Mouse (Mus musculus) spleen, embryonic (tissue): ENCODE results near the gene Ryr3.

Source experiments
- CTCF ChIA-PET: fragments of 350-600 bp; sonication (Branson Sonifier 250); formaldehyde crosslinking; loops from one replicate; lab custom pipeline; 2022; lab: Charles Lee

Ryr3 gene

DNA sequence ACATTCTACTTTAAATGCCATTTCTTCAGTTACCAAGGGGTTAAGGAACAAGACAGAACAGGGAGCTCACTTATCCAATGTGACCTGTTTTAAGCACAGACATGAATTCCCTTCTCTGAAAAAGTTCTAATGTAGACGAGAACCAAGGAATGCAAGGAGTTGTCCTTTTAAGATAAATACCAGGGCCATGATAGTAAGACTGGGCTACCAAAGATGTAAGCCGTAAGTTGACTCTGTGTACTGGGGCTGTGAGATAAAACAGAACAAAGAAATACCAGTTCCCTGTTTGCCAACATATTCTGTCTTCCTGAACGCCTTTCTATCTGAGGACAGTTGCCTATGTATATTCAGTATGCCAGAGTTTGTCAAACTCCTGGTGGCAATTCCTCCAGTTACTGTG lies 547.4 kb downstream of the Ryr3 start:
- CTCF ChIA-PET, result no interaction called here

DNA sequence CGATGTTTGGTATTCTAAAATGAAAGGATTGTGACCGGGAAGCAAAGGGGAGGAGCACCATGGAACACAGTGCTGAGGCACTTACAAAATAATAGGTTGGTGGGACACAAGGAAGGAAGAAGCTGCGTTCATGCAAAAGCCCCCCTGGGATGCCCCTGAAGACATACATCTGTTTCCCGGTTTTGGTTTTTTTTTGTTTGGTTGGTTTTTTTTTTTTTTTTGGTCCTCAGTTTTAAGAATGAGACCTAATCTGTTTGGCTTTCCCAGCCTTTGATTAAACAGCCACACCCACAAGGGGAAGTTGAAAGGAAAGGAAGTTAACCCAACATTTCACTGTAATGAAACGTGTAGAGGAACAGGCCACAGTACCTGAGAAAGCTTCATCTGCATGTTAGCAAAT lies 560.8 kb downstream of the Ryr3 start:
- CTCF ChIA-PET, result interaction anchor here (0.5 to 0.6 kb wide), 2 partner anchors 16 to 31 kb away, joined by 3 to 8 read pairs; no protein-coding TSS in a partner anchor

DNA sequence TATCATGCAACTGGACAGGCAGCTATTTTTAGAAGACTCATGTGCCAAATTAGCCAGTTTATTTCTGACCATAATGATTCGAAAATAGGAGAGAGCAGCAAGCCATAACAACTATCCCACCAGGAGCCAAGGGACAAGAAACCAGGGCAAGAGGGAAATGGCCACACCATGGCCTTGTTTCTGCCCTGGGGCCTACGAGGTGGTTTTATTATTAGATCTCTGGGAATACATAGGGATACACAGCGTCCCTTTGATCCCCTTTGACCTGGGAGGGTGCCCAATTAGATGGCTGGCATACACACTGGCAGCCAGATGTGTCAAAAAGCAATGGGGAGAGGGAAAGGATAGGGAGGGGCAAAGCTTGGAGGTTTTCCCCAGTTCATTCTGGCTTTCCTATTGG lies 563.1 kb downstream of the Ryr3 start:
- CTCF ChIA-PET, result no interaction called here

DNA sequence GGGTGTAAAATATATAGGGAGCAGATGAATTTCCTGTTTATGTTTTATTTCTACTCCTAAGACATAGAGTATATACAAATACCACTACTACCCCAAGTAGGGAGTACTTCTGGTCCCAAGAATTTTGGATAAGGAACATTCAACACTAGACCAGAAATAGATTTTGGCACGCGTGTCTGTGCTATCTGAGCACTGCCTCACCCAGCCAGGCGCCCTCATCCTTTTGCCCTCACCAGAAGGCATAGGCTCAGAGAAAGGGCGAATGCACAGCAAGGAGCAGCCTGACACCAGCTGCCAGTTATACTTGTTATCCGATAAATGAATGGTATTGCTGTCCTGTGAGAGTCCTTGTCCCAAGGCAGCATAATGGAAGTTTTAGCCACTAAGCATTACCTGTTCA lies 579.7 kb downstream of the Ryr3 start:
- CTCF ChIA-PET, result no interaction called here

DNA sequence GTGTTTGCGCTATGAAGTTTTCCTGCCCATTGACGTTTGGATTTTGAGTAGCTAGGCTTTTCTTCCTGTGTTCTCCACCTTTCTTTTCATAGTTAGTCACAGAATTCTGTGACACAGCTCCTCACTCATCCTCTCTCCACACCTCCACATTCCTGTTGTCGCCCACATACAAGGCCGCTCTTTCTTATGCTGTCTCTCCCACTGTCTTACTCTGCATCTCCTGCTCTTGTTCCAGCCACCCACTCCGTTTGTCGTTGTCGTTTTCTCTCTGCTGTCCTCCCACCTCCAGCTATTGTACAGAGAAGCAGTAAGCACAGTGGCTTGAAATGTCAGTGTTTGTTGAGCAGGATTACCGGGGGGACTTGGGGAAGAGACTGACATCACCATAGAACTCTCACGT lies 584.4 kb downstream of the Ryr3 start:
- CTCF ChIA-PET, result no interaction called here

DNA sequence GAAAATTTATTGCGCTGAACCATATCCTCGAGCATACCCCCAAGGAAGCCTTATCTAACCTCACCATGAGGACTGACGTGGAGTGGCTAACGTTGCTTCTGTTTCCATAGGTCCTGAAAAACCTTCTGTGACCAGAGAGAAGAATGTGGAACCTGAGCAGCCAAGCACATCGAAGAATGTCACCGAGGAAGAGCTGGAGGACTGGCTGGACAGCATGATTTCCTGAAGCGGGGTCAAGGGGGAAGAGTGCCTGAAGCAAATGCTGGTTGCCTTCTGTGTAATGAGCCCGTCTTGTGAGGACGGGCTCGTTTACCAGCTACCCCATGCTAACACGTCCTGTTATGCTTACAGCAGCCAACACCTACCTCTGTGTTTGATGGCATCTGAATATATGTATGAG lies 586.2 kb downstream of the Ryr3 start:
- CTCF ChIA-PET, result no interaction called here

DNA sequence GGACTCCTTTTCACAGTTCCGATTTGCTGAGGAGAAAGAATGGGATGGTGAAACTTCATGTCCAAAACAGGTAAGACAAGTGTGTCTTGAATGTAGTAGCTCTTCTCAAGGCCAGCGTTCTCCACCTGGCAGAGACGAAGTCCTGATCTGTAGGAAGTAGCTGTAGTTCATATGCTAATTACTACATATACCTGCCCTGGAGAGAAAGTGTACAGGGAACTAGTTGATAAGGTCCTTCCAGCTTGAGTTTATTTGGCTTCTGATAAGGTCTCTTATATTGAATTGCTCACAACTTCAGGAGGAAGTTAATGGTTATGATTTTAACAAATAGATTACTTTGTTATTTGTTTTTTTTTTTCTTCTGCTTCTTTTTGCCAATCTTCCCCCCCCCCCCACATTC lies 591.7 kb downstream of the Ryr3 start:
- CTCF ChIA-PET, result interaction anchor here (0.7 kb wide), 1 partner anchor 31 kb away, joined by 8 read pairs; no protein-coding TSS in a partner anchor

DNA sequence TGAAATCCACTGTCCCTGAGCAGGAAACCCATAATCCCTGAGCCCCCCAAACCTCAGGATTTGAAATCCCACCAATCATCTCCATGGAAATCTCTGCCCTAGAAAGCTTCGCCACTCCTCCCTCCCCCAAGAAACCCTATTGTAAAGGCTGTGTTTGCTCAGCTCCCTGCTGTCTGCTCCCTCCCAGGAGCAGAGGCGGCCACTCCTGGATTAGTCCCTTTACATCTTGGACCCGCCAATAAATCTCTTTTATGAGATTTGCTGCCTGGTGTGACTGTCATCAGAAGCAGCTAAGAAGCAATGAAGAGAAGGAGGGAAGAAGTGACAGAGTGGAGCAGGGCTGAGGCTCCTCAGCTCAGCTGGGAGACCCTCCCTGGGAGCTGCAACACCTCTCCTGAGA lies 599.7 kb downstream of the Ryr3 start:
- CTCF ChIA-PET, result no interaction called here

DNA sequence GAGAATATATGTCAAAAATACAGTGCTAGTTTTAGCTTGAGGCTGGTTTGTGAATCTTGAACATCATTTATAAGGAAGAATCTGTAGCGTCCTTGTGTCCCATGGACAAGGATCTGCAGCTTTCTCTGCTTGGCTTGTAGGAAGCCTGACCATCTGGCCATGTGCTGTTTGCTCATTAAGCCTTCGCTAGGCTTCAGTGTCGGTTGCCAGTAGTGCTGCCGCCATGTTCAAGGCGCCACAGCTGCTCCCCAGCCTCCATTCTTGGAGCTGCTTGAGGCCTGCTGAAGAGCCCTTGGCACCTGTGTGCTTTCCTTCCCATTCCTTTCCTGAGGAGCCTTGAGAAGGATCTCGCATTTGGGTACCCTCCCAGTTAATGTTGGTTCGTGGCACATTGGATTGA lies 602.5 kb downstream of the Ryr3 start:
- CTCF ChIA-PET, result no interaction called here

DNA sequence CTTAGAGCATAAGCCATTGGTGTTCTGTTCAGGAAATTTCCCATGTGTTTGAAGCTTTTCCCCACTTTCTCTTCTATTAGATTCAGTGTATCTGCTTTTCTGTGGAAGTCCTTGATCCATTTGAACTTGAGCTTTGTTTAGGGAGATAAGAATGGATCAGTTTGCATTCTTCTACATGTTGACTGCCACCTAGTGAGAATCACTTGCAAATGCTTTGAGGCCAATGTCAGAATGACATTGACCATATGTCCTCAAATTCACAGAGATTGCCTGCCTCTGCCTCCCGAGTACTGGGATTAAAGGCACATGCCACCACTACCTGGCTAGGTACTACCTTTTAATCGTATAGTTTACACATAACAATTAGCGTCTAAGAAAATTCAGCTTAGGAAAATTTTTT lies 604.3 kb downstream of the Ryr3 start:
- CTCF ChIA-PET, result interaction anchor here (0.7 kb wide), 2 partner anchors 27 to 99 kb away, joined by 3 to 4 read pairs; no protein-coding TSS in a partner anchor

DNA sequence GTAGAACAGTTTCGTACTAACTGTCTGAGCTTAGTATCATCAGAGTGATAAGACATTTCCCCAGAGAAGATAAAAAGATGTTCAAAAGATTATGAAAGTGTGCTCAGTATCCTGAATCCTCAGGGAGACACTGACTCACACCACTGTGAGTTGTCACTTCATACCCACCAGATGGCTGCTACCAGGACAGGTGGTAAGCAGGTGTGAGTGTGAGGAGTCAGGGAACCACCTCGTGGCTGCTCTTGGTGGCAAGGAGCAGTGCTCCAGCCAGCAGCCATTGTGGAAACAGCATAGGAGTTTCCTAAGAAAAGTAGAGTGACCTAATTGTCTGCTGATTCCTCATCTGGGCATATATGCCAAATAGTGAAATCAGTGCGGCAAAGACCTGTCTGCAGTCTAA lies 610.4 kb downstream of the Ryr3 start:
- CTCF ChIA-PET, result no interaction called here

DNA sequence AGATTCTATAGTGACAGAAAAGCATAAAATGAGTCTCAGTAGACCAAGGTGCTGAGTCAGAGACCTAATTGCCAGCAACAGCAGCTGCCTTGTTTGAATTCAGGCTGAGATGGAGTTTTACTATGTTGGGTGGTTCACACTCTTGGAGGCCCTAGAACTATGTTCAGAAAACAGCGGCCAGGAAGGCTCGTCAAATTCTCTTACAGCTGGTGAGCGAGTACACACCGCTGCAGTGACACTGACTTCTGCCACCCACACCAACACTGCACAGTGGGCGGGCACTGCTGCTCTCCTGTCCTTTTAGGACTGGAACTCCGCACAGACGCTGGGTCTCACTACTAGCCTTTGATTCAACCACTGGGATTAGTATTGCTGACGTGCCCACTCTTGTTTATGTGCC lies 614.4 kb downstream of the Ryr3 start:
- CTCF ChIA-PET, result no interaction called here

DNA sequence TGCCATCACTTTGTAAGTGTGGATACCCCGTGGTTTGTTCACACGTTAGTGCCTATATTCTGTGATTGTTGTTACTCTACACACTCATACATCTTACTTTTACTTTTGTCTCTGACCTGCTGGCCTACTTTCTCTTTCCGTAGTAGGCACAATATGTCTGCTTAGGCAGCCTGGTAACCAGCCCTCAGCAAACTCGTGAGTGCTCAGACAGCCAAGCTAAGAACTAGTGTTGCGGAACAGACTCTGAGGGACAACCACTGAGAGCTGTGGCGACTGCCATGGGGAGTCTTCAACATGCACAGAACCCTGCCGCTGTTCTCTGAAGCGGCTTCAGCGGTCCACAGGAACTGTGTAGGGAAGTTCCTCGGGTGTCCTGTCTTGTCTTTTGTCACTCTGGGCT lies 616.7 kb downstream of the Ryr3 start:
- CTCF ChIA-PET, result no interaction called here

DNA sequence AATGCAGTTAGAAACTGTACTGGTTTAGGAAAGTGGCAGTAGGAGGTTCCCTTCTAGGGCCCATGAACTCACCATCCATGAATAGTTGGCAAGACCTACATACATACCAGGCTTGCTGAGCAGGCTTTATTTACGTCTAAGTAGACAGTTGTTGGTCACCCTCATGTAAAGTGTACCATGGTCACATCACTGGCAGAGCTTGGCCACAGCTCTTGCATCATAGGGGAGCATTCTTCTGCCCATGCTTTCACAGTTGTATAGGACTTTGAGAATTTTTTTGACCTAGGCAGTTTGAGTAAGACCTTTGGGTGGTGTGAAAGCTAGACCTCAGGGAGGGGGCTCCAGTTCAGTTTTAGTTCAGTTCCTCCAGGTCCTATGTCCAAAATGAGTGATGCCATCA lies 619.8 kb downstream of the Ryr3 start:
- CTCF ChIA-PET, result no interaction called here

DNA sequence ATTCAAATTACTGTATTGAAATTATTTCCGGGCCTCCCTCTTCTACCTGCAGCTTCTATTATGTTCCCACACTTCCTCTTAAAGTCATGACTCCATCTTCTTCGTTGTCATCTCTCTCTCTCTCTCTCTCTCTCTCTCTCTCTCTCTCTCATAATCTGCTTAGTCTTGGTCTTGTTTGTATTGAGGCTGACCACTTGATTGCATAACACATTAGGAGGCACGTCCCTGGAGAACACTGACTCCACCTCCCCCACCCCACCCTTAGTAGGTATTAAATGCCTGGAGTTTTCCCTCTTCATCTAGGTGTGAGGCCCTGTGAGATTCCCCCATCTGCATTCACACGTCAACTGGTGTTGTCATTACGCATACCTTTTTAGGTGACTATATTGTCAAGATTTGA lies 620.5 kb downstream of the Ryr3 start:
- CTCF ChIA-PET, result no interaction called here

DNA sequence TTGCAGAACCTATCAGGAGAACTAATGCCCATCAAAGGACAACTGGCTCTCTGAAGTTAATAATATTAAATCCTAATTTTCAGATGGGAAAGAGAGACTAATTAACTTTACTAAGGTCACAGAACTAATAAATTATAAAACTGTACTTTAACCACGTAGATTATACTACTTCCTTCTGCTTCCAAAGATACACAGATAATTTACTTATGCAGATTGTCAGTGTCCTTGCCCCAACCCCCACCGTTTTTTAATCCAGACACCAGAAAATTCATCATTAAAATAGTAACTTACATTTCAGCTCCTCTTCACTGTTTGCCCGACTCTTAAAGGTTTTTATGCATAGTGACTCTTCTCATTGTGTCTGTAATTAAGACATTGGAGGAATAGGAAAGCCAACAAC lies 621.1 kb downstream of the Ryr3 start:
- CTCF ChIA-PET, result no interaction called here

DNA sequence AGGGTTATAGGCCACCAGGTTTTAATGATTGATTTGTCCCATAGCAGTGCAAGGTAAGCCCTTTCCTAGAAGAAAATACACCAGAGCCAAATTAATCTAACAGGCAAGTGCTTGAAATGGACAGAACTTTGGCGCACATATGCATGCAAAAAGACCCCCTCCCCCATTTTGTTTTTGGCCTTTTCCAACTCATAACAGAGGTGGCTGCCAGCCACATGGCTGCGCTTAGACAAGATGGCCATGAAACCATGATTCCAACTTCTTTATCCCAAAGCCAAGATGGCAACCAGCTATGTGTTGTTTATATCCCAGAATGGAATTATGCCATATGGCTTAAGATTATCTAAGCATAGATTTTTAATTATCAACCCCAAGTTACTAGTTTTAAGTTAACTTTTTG lies 623.1 kb downstream of the Ryr3 start:
- CTCF ChIA-PET, result no interaction called here

DNA sequence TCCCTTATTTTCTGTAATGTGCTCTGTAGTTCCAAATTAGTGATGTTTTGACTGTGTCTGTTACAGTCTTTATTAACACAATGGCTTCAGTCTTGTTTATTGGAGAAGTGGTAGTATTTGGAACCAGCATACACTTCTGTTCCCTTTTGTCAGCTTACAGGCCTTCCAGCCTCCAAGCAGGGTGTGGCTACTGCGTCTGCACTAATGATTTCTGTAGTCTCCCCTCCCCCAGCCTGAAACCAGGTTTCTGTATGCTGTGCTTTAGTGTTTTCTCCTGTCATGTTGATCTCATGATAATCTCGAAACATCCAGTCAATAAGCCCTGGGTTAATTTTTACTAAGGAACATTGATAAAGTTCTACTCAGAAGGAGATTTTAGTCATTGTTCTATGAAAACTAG lies 623.6 kb downstream of the Ryr3 start:
- CTCF ChIA-PET, result no interaction called here

DNA sequence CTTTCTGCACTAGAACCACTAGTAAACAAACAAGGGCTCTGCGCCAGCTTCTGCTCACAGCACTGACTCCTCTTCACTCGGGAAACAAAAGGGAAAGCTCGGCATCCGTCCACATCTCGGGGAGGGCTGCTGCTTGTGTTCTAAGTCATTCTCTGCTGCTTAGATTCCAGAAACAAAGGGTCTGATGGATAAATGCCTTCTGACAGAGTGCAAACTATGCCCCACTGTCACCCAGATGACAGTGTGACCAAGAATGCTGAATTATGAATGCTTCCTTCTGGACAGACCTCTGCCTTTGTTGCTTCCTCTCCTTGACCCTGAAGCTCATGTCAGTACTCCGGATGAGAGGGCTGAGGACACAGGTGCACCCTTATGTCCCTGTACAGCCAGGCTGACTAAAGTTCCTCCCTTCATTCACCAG lies 625.4 kb downstream of the Ryr3 start:
- CTCF ChIA-PET, result no interaction called here

DNA sequence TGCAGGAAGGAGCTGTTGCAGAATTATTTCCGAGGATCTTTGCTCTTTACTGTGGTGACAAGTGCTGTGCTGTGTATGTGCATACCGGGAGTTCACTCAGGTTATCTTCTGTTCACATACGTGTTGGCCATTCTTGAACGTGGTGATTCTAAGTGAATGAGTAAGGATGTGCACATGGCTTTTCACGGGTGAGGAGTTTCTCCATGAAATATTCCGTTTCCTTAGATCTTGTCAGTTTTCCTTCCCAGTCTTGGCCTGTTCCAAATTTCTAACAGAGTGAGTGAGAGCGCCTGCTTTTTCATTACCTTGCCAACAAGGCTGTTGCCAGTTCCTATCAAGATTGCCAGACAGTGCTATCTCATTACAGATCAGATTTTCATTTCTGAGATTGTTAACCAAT lies 625.9 kb downstream of the Ryr3 start:
- CTCF ChIA-PET, result no interaction called here
